Mouse (Mus musculus): ENCODE measurements at regions not wholly inside any gene's neighbourhood (a gene's known extent, or its start where the extent isn't known, plus 50 kb on each side); places are given as distances from the start of the nearest gene placed in this dataset.
A peak's percentile ranks its signal among the peaks of the same experiment; 100 is the strongest.

DNA sequence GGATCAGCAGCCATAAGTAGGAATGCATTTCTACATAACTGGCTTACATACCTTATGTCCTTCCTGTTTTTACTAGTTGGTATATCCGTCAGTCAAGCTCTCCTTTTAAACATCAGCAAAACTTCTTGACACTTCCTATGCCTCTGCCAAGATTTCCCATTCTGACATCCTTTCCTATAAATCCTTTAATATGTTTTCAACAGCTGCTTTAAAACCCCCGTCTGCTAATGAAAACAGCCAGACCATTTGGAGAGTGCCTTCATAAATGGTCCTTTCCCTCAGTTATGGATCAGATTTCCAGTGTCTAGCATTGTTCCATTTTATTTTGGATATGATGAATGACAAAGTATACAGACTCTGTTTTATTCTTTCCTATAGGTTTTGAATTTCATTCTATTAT lies 270.7 kb upstream of the Rgmb start:
- DNase-seq (ENCODE audit: low spot score in 2 of 2): no peak

DNA sequence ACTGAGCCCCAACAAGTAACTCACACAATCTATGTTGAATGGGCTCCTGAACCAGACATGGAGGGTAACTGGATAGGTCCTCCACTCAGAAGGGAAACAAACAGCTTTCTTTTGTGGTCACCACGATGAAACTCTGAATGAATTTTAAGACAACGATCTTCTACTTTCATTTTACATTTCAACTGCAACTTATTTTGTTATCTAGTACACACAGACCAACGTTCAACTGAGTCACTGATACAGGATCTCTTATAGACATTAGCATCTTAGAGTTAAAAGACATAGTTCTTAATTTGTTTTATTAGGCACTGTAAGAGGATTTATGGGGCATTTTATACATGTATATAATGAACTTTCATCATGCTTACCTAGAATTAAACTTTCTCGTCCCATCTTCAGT lies 262.1 kb upstream of the Rgmb start:
- DNase-seq (ENCODE audit: low spot score in 2 of 2): no peak

DNA sequence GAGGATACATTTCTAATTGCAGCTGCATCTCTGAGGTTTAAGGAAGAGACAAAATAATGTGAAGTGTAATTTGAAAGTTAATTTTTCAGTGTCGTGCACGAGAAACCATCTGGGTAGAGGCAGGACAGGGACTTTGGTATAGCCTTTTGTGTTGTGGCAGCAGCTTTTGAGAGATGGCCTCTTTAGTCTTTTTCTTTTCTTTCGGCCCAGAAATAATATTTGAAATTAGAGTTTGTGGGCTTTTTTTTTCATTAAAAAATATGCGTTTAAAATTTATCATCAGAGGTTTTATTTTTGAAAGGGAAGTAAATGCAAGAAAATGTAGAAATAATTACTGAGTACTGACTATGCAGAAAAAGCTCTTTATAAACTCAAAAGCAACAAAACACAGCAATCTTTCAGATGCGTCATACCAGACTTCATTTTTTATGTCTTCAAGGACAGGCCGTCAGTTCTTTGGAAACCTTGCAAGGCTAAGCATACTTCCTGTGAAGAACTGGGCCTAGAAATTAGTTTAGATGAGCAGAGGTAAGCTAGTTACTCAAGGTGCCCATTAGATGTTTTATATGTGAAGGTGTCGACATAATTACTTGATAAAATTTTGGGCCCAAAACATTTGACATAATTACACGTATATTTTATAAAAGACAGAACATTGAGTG lies 258.9 kb upstream of the Rgmb start:
- no peak for DNase-seq (ENCODE audit: low spot score in 2 of 2)

DNA sequence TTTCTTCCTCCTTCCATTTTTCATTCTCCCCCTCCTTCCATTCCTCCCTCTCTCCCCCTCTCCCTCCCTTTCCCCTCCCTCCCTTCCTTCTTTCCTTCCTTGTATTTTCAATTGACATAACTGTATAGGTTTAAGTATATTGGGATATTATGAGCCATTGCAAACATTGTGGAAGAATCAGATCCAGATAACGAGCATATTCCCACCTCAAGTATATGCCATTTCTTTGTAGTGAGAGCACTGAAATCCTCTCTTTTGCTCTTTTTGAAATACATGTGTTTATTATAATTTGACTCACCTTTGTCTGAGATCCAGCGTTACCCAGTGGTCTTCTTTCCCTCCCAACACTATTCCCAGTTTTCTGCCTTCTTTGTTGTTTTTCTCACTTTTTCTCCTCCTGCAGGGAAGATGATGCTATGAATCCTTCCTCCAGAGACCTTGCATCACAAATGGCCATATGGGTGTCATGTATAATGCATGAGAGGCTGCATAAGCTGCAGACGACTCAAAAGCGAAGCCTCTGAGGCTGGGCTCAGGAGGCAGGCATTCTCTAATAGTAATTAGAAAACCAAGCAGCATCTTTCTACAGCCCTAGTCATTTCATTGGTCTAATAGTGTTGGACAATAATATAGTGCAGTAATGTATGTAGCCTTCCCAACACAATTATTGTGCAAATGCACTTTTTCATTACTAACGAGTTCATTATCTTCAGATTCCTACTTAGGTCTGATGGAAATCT lies 258.2 kb upstream of the Rgmb start:
- no peak for DNase-seq (ENCODE audit: low spot score in 2 of 2)

DNA sequence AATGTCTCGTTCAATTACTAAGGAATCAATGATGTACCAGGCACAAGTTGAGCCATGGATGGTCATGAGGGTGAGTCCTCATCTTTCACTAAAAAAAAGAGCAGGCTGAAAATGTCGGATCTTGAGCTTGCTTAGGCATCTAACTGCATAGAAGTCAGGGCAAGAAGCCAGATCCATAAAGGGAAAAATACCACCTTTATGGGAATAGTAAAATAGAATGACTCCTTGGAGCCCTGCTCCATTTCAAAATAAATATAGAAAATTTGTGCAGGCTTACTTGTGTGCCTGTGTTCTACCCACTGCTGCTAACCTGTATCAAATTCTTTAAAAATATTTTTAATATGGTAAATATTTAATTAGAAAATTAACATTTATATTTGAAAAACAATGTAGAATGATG lies 256.2 kb upstream of the Rgmb start:
- DNase-seq (ENCODE audit: low spot score in 2 of 2): no peak

DNA sequence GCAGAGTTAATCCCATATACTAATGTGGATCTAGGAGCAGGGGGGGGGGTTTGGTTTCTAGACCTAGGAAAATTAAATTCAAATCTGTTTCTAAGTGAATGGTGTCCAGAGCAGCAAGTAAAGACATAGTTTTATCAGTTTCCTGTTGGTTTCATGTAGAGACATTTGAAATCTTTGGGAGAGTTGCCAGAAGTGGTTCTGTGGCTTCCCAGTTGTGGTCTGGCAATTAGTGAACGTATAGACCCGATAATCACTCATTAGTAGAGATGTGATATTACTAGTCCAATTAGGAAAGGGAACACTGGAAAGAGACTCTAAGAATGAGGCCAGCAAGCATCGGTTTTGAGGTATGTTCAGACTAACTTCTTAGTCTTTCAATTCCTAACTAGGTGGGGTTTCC lies 252.0 kb upstream of the Rgmb start:
- no peak for DNase-seq (ENCODE audit: low spot score in 2 of 2)

DNA sequence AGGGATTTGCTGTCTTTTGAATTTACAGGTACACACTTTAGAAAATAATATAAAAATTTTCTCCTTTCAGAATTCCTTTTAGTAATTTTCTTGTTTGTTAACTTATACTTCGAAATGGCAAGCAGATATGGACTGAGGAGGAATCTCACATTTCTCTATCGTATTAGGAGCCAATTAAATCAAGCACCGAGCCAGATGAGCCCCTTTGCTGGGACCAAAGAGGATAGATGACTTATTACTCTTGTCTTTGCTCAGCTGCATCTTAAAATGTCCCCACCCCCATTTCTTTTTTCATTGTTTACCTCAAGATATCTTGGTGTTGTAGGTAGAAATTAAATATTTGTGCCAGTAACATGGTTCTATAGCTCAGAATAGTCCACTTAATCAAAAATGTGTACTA lies 247.7 kb upstream of the Rgmb start:
- DNase-seq (ENCODE audit: low spot score in 2 of 2): no peak

DNA sequence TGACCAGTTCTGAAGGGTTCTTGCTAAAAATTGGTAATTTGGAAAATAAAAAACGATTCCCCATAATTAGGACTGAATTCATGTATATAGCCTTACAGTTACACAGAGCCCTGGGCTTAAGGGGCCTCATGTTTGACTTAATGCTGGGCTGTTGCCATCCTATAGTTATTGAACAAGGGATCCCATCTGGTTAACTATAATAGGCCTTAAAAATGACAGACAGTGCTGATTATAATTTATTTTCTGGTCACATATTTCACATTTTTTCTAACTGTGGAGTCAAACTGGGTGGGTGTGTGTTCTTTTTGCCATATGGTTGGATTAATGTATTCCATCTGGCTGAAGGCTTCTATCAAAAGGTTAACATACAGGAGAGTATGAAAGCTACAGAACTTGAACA lies 238.5 kb upstream of the Rgmb start:
- no peak for DNase-seq (ENCODE audit: low spot score in 2 of 2)

DNA sequence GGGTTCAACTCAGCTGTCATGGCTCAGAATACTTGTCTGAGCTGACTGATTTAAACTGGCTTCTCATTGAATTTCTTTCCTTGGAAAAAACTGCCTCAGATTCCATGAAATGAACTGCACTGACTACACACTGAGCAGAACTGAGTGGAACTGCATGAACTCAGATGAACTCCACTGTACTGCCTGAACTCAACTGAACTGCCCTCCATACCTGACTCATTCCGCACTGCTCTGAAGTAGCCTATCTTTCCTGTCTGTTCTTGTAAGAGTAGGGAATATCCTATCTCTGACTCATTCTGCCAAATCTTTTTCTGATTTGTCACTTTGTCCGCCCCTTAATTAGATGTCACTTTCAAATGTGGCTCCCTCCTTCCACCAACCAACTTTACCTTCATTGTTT lies 237.0 kb upstream of the Rgmb start:
- no peak for DNase-seq (ENCODE audit: low spot score in 2 of 2)

DNA sequence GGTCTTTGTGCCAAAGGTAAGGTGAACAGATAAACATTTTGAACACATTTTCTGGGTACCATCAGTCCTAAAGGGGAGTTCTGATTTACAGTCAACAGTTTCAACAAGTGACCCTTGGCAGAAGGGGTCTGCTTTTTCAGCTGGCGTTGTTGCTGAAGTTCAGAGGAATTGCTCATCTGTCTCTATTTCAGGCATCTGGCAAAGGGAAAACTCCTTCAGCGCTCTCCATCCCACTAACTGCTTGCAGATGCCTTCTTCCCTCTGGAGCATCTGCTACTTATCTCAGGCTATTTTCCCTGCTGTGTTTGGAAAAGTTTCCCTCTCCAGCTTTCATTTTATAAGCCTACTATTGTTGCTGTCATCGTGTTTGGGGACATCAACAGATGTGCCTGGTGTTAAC lies 223.6 kb upstream of the Rgmb start:
- no peak for DNase-seq (ENCODE audit: low spot score in 2 of 2)

DNA sequence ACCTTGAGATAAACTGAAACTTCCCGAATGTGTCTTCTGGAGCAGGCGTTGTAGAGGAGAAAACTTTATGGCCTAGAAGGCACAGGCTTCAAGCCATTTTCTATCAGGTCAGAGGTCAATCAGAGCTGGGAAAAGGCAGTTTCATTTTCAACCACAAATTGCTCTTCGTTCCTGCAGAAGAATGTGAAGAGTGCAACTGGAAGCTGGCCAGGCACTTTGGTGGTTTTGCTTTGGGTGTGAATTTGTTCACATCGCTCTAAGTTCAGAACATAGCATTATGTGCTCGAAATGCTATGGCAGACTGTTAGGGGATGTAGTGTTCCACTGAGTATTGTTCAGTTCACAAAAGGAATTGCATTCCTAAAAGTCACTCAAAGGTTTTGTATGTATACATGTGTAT lies 220.9 kb upstream of the Rgmb start:
- peak in 1 of 2 experiments; percentile 35 for DNase-seq (ENCODE audit: low spot score in 2 of 2)

DNA sequence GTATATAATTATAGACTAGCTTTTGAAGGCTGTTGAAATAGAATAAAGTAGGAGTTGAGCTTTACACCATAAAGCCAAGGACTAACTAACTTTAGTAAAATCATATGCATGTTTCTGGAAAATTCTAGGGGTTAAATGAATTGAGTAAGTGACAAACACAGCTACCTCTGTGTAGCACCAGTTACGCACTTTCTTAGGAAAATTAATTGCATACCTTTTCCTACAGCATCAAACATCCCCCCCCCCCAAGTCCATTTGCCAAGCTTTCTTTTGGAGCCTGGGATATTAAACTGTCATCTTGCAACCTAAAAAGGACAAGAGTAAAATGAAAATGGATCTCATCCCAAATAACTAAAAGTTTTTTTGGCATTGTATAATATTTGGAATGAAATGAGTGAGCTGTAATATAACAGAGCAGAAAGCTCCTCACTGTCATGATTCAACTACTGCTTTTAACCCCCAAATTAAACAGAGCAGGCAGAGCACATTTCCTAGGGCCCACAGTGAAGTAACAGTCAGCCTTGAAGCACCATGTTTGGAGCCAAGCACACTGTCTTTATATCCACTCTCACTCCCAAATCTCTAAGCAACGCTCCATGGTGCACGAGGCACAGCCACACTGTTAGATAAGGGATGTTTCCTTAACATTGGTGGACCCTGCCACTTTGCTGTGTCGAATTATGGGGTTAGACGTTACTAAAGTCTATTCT lies 210.9 kb upstream of the Rgmb start:
- no peak for DNase-seq (ENCODE audit: low spot score in 2 of 2)

DNA sequence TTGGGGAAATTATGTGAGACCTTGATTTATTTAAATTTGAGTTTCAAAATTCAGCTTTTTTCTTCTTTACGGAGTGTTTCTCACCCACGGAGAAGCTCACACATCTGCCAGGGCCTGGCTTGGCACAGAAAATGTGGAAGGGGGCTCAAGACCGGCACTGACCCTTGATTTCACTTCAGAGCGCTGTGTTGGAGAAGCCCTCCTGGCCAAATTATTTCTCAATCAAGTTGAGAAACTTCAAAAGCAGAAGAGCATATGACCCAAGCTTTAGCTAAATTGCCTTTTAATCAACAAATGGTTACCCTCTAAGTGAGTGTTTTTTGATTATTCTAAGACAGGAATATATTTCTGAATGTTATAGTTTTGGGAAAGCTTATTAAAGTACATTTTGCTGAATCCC lies 197.2 kb upstream of the Rgmb start:
- DNase-seq (ENCODE audit: low spot score in 2 of 2): peak in 1 of 2 experiments; percentile 7

DNA sequence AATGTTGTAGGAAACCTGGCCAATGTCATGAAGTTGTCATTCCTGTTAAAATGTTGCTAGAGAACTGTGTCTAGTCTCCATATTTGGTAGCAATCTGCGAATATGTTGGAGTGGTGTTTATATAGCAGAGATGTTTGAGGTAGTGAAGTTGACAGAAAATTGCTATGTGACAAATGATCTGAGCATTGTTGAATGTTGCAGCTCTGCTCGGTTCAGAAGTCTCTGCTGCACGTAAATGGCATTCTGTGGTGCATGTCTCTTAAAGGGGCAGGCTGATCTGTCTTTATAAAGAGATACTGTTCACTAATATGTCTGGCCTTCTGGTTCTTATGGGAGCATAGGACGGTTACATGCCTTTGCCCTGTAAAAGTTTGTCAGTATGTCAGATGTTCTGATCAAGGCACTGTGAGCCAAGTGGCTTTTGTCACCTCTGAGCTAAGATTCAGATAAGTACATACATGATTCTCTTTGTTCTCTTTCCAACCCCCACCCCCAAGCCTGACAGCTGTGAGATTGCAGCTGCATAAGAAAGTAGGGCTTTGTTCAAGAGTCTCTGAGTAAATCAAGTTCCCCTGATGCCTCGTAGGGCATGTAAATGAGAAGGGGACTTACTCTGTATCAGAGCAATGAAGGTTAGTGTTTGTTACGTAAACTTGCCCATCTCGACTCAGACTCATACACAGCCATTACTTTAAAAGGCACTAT lies 174.2 kb upstream of the Rgmb start:
- DNase-seq (ENCODE audit: low spot score in 2 of 2): no peak

DNA sequence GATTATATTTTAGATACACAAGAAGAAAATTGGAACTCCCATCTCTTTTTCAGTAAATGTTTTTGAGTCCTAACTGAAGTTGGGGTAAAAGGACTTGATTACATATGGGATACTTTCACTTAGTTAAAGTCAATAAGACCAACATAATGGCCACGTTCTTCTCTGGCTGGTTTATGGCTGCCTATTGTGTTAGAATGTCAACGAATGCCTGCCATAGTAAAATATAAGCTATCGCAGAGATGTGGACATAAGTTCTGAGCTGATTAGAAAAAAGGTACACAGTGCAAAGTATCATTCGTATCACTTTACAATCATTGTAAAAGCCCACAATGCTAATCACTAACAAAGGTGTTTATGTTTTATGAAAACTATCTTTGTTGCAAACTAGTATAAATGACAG lies 173.2 kb upstream of the Rgmb start:
- no peak for DNase-seq (ENCODE audit: low spot score in 2 of 2)

DNA sequence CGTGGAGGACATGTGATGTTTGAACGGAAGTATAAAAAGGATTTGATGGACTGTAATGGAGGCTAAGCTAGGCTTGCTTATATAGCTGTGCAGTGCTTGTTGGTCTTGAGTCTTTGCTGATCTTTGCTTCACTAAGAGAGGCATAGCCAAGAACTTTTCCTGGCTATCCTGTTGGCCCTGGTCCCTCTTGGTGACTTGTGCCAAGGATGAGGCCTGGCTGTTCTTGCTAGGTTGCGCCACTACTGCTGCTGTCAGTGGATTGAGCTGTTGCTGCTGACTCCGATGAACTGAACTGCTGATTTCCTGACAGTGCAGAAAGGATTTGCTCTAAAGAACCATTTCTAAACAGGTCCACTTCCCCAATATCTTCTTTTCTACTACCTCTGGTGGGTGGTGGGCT lies 167.9 kb upstream of the Rgmb start:
- DNase-seq (ENCODE audit: low spot score in 2 of 2): peak in 1 of 2 experiments; percentile 30

DNA sequence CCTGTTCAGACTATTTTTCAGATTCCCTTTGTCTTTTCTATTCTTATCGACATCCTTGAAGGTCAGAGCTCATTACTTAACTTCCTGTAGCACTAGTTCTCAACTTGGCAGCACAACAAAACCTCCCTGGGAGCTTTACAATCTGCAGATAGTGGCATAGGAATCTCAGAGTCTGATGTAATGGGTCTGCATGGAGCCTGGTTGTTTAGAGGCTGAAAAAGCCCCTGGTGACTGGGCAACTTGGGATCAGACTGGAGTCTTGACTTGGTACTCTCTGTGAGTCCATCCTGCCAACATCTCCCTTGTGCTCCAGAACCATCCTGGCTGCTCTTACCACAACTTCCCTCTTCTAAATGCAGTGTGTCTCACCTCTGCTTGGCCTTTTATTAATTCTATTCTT lies 166.4 kb upstream of the Rgmb start:
- DNase-seq (ENCODE audit: low spot score in 2 of 2): no peak

DNA sequence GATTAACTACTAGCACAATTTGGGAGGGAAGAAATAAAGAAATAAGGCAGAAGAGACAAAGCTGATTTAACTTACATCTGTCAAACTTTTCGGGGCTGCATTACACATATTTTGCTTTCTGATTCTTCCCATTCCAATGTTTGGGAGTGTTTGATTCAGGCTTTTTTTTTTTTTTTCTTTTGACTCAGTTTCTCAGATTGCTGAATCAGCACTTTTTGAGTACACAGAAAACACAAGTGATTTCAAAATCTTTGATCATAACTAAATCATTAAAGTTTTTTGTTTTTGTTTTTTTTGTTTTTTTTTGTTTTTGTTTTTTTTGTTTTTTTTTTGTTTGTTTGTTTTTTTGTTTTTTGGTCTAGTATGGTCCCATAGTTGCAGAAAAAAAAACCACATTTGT lies 164.7 kb upstream of the Rgmb start:
- DNase-seq (ENCODE audit: low spot score in 2 of 2): no peak

DNA sequence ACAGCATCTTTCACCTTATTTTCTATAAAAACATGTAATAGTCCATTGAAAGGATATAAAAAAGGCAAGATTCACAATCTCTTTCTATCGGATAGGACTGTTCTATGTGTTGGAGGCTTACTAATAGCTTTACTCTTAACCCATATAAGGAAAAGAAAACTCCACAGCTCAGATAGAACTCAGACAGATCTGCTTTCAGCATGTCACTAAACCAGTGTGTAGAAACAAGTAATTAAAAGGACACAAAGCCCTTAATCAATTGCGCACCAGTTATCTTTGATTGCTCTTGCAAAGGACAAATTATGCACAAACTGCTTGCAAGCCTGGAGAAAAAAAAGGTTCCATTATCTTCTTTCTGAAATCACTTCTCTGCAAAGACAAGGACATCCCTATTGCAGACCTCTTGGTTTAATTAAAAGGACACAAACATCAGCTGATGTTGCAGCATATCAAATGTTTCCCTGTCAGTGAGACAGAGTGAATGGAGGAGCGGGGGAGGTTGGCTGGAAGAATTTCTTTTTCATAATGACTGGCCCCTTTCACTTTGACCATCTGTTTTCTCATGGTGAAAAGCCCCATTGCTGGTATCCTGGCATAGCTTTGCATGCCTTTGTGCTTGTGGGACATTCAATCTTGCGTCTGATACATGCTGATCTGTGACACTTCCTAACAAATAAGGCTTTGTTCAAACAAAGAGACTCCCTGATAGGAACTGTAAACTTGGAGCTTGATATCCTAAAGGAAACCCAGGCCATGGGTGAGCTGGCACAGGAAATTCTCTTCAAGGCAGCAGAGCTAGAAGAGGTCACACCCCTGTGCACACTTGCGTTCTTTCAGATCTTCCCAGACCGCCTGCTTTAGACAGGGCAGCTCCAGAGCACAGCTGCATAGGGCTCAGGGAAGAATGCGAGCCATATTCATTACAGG lies 162.8 kb upstream of the Rgmb start:
- DNase-seq (ENCODE audit: low spot score in 2 of 2): no peak

DNA sequence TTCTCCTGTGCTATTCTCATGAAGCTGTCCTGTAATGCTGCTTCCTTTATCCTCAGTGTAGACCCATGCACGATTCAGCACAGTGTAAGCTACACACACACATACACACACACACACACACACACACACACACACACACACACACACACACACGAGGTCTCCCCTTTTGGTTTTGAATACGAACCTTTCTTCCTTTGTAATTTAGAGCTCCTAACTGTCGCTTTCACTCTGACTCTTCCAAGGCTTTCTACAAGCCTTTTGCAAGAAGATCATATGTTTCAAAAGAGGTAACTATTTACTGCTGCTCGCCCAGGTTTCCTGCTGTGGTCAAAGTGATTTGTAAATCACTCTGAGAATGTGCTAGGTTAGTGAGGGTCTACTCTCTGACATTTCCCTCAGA lies 161.1 kb upstream of the Rgmb start:
- no peak for DNase-seq (ENCODE audit: low spot score in 2 of 2)

DNA sequence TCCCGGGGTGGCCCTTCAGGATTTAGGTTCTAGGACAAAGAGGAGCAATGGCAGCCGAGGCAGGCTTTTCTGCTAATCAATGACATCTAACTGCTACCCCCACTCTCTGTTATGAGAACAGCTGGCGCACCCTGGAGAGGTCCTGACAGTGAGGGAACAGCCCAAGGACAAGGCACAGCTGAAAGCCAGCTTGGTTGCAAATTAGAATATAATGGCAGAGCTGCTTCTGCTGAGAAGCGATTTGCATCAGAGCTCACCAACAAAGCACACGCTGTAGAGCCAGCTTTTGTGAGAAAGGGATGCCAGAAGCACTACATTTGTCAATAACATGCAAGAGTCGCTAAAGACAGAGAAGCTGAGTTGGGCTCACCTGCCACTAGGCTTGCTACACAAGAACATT lies 159.5 kb upstream of the Rgmb start:
- no peak for DNase-seq (ENCODE audit: low spot score in 2 of 2)

Measured in urinary bladder, postnatal 36 days (tissue).